Mouse (Mus musculus) testis, adult 2 months (tissue): ENCODE results near the gene Irf5.
A peak's percentile ranks its signal among the peaks of the same experiment; 100 is the strongest.

ENCODE experiments used
- CTCF ChIP-seq: fragments of 200-500 bp; IDR thresholded peaks from 2 replicates; pipeline ENCODE4 v1.5.1; 2012; ENCODE audit warnings: low read depth, mild to moderate bottlenecking, inconsistent platforms, low read length, moderate library complexity; ENCODE audit not compliant: control insufficient read depth, insufficient read depth, insufficient replicate concordance
- POLR2A ChIP-seq: fragments of 200-500 bp; IDR thresholded peaks from 2 replicates; pipeline ENCODE4 v1.6.1; 2012; ENCODE audit warnings: low read depth, mild to moderate bottlenecking, inconsistent platforms, low read length, moderate library complexity; ENCODE audit not compliant: control insufficient read depth

DNA sequence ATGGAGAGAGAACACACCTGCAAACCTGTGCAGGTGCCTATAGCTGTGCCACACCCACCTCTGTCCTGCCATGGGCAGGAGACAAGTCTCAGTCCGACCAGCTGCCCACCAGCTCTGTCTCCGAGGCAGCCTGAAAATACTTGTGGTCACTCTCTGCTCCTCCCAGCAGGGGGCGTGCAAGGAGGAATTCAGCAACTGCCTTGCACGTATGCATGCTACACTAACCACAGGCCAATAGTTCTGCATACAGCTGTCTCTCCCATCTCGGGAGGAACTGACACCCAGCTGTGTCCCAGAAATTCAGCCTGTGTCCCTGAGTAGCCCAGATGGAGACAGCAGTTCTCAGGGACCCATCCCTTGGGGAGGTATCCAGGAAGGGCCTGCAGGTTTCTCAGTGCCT is 9.3 kb upstream of the Irf5 start:
- TF ChIP-seq POLR2A, result no peak
- peak; percentile 80; the same call in 1 of the 2 replicates for TF ChIP-seq CTCF
